Mouse (Mus musculus): ENCODE measurements at regions not wholly inside any gene's neighbourhood (a gene's known extent, or its start where the extent isn't known, plus 50 kb on each side); places are given as distances from the start of the nearest gene placed in this dataset.

DNA sequence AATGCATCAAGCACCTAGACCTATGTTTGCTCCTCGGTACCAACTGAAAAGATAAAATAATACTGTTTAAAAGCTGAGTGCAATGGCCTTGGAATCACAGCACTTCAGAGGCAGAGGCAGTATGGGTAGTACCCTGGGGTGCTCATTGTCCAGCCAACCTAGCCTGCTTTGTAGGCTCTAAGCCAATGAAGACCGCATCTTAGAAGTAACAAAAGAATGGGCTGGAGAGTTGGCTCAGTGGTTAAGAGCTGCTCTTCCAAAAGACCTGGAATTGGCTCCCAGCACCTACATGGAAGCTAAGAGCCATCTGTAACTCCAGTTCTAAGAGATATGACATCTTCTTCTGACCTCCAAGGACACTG is 82.8 kb upstream of the Spdye4c start:
- H3K27ac ChIP-seq (ENCODE audit: low read depth, low read length), result peak overlapping the region; percentile 68
- H3K4me1 ChIP-seq (ENCODE audit: control insufficient read depth, insufficient read depth, low read length), result peaks cover 14% of the 10 kb centered on the region
- H3K4me3 ChIP-seq (ENCODE audit: low read depth, low read length), result no peak overlapping the region
- H3K9me3 ChIP-seq (replicated peaks; ENCODE audit: control insufficient read depth, low read length), result no peaks in the 10 kb centered on the region
- no peak for ATAC-seq (replicated peaks; ENCODE audit: insufficient number of reproducible peaks, low FRiP score, low TSS enrichment)
- no peaks in the 10 kb centered on the region for H3K36me3 ChIP-seq (ENCODE audit: control insufficient read depth, insufficient read depth, low read length)
- WGBS (ENCODE audit: insufficient replicate concordance), result 48% methylated on average over 2 of the region's 2 CpGs
- no peaks in the 10 kb centered on the region for H3K27me3 ChIP-seq (ENCODE audit: control insufficient read depth, insufficient read depth, low read length)
- no peak overlapping the region; the same call in 1 of the 2 replicates for H3K9ac ChIP-seq (ENCODE audit: low read depth, low read length)
- H3K4me2 ChIP-seq, result peak overlapping the region; percentile 23

DNA sequence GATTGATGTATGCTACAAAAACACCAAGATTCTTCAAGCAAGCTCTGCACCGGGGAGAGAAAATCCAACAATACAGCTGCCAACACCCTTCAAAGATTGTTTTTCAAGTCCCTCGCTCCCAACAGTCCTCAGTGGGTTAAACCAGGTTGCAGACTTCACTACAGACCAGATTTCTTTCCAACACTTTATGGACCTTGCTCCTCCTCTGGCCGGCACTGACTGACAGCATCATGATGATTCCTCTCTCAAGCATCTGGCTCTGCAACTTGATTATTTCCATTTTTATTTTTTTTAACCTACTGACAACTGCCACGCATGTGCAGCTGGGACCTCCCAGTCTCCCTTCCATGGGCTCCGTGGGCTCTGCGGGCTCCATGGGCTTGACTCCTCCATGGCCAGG is 79.7 kb upstream of the Spdye4c start:
- Histone ChIP-seq H3K27ac (ENCODE audit: low read depth, low read length) (no peak overlapping the region), H3K9ac (ENCODE audit: low read depth, low read length) (no peak overlapping the region), H3K4me2 (no peak overlapping the region), H3K27me3 (ENCODE audit: control insufficient read depth, insufficient read depth, low read length) (no peaks in the 10 kb centered on the region), H3K36me3 (ENCODE audit: control insufficient read depth, insufficient read depth, low read length) (no peaks in the 10 kb centered on the region), H3K9me3 (replicated peaks; ENCODE audit: control insufficient read depth, low read length) (no peaks in the 10 kb centered on the region), H3K4me1 (ENCODE audit: control insufficient read depth, insufficient read depth, low read length) (peaks cover 14% of the 10 kb centered on the region), H3K4me3 (ENCODE audit: low read depth, low read length) (no peak overlapping the region)
- ATAC-seq (replicated peaks; ENCODE audit: insufficient number of reproducible peaks, low FRiP score, low TSS enrichment), result no peak
- WGBS (ENCODE audit: insufficient replicate concordance), result 73% methylated on average over 6 of the region's 6 CpGs

DNA sequence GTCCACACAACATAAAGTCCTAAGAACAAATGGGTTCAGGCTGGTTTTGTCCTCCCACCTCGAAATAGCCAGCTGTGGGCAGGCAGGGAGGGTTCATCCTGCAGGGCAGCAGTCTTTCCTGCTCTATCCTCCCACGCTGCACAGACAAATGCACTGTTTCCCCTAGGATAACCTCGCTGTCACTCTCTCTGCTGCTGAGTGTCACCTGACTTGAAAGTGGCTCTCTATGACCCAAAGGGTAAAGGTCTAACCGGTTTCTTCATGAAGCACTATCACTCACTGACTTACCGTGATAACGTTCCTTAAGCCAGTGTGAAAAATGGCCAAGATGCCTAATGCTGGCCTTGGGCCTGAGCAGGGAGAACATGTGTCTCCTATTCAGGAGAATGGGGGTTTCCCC is 78.2 kb upstream of the Spdye4c start:
- Histone ChIP-seq H3K4me2 (no peak overlapping the region), H3K4me3 (ENCODE audit: low read depth, low read length) (no peak overlapping the region), H3K4me1 (ENCODE audit: control insufficient read depth, insufficient read depth, low read length) (peaks cover 14% of the 10 kb centered on the region), H3K27me3 (ENCODE audit: control insufficient read depth, insufficient read depth, low read length) (no peaks in the 10 kb centered on the region), H3K9me3 (replicated peaks; ENCODE audit: control insufficient read depth, low read length) (no peaks in the 10 kb centered on the region), H3K27ac (ENCODE audit: low read depth, low read length) (no peak overlapping the region), H3K9ac (ENCODE audit: low read depth, low read length) (no peak overlapping the region), H3K36me3 (ENCODE audit: control insufficient read depth, insufficient read depth, low read length) (no peaks in the 10 kb centered on the region)
- 38% methylated on average over 6 of the region's 6 CpGs for WGBS (ENCODE audit: insufficient replicate concordance)
- ATAC-seq (replicated peaks; ENCODE audit: insufficient number of reproducible peaks, low FRiP score, low TSS enrichment), result no peak

DNA sequence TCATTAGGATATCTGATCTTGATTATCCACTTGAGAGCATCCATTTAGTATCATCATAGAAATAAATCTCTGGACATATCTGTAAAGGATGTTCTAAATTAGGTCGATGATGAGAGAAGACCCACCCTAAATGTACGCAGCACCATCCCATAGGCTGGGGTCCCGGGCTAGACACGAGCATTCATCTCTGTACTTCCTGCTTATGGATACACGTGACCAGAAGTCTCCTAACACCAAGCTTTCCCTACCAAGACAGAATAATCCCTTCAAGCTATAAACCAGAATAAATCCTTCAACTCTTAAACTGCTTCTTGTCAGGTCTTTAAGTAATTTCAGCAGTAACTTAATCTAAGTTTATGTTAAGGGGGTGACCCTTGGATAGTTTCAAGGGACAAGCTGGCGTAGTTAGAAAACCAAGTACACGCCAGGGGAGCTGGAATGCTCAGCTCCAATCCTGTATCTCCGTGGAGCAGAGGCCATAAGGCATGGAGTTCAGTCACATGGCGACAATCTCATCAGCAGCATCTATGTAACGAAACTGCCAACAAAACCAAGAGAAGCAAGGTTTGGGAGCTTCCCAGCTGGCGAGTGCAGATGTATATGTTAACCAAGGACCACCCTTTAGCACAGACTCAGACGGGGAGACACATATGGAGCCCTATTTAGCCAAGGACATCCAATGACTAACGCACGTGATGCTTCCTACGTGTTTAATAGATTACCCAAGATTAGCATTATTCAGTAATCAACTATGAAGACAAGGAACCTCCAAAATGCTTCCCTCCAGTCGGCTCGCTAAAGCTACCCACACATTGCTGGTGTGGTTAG is 76.3 kb upstream of the Spdye4c start:
- 81% methylated on average over 17 of the region's 17 CpGs for WGBS (ENCODE audit: insufficient replicate concordance)
- H3K36me3 ChIP-seq (ENCODE audit: control insufficient read depth, insufficient read depth, low read length), result no peaks in the 10 kb centered on the region
- 0 out of 2 replicates have a peak, but pooled peaks cover 5% of the 10 kb centered on the region for H3K4me1 ChIP-seq (ENCODE audit: control insufficient read depth, insufficient read depth, low read length)

DNA sequence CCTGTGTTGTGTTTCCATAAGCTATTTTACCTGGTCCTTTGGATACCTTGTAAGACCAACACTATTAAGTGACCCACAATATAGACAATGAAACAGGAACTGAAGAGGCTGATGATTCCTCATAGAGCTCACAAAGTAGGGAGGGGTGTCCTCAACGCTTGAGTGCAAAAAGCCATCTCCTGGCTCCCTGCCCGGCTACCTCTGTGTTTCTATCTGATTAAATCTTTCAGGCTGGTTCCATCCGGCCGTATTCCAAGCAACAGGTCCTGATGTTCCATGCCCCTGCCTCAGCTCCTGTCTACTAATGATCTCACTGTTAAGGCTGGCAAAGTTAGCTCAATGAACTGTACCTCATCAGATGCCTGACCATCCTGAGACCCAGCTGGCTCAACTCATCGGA is 75.3 kb upstream of the Spdye4c start:
- H3K4me3 ChIP-seq (ENCODE audit: low read depth, low read length), result no peak overlapping the region
- H3K9ac ChIP-seq (ENCODE audit: low read depth, low read length), result no peak overlapping the region
- H3K4me2 ChIP-seq, result no peak overlapping the region
- no peaks in the 10 kb centered on the region for H3K36me3 ChIP-seq (ENCODE audit: control insufficient read depth, insufficient read depth, low read length)
- WGBS (ENCODE audit: insufficient replicate concordance), result 76% methylated on average over 5 of the region's 5 CpGs
- H3K27ac ChIP-seq (ENCODE audit: low read depth, low read length), result no peak overlapping the region
- H3K4me1 ChIP-seq (ENCODE audit: control insufficient read depth, insufficient read depth, low read length), result 0 out of 2 replicates have a peak, but pooled peaks cover 5% of the 10 kb centered on the region
- no peak for ATAC-seq (replicated peaks; ENCODE audit: insufficient number of reproducible peaks, low FRiP score, low TSS enrichment)
- H3K27me3 ChIP-seq (ENCODE audit: control insufficient read depth, insufficient read depth, low read length), result no peaks in the 10 kb centered on the region
- no peaks in the 10 kb centered on the region for H3K9me3 ChIP-seq (replicated peaks; ENCODE audit: control insufficient read depth, low read length)

More for the DNA sequence above, 76.3 kb upstream of the Spdye4c start:
- H3K4me3 ChIP-seq (ENCODE audit: low read depth, low read length), result no peak overlapping the region
- no peak overlapping the region for H3K27ac ChIP-seq (ENCODE audit: low read depth, low read length)
- no peak overlapping the region for H3K4me2 ChIP-seq
- H3K27me3 ChIP-seq (ENCODE audit: control insufficient read depth, insufficient read depth, low read length), result no peaks in the 10 kb centered on the region
- H3K9ac ChIP-seq (ENCODE audit: low read depth, low read length), result no peak overlapping the region
- no peak for ATAC-seq (replicated peaks; ENCODE audit: insufficient number of reproducible peaks, low FRiP score, low TSS enrichment)
- H3K9me3 ChIP-seq (replicated peaks; ENCODE audit: control insufficient read depth, low read length), result no peaks in the 10 kb centered on the region

DNA sequence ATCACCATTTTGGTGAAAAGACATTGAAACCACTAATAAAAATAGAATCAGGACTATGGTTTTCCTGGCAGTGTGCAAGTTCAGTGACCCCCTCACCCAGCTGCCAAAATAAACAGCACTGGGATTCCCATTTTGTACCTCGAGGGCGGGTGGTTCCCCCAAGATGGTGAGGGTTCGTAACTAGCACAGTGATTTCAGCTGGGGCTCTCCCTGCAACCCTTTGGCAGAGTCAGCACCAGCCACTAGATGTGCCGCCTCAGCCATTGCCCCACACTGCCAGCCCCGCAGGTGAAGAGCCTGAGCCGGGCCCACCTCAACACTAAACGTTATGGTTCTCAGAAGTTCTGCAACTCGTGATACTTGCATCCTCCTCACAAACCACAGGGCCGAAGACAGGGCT is 74.3 kb upstream of the Spdye4c start:
- no peaks in the 10 kb centered on the region for H3K27me3 ChIP-seq (ENCODE audit: control insufficient read depth, insufficient read depth, low read length)
- ATAC-seq (replicated peaks; ENCODE audit: insufficient number of reproducible peaks, low FRiP score, low TSS enrichment), result no peak
- H3K4me1 ChIP-seq (ENCODE audit: control insufficient read depth, insufficient read depth, low read length), result 0 out of 2 replicates have a peak, but pooled peaks cover 3% of the 10 kb centered on the region
- WGBS (ENCODE audit: insufficient replicate concordance), result 75% methylated on average over 9 of the region's 9 CpGs
- no peaks in the 10 kb centered on the region for H3K9me3 ChIP-seq (replicated peaks; ENCODE audit: control insufficient read depth, low read length)
- no peak overlapping the region for H3K4me3 ChIP-seq (ENCODE audit: low read depth, low read length)
- no peak overlapping the region for H3K9ac ChIP-seq (ENCODE audit: low read depth, low read length)
- no peak overlapping the region for H3K4me2 ChIP-seq
- no peak overlapping the region for H3K27ac ChIP-seq (ENCODE audit: low read depth, low read length)
- H3K36me3 ChIP-seq (ENCODE audit: control insufficient read depth, insufficient read depth, low read length), result no peaks in the 10 kb centered on the region

DNA sequence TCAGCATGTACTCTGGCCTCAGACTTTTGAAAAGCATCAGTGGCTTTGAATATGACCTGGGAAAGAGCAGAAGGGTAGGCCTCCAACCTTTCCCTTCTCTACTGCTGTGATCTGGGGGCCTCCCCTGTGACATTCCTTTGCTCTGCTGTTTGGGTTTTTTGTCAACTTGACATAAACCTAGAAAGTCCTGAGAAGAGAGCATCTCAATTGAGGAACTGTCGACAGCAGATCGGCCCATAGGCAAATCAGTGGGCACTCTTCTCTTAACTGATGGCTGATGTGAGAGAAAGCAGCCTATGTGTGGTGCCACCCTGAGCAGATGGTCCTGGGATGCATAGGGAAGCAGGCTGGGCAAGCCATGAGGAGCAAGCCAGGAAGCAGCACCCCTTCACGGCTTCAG is 72.9 kb upstream of the Spdye4c start:
- Histone ChIP-seq H3K9me3 (replicated peaks; ENCODE audit: control insufficient read depth, low read length) (no peaks in the 10 kb centered on the region), H3K27me3 (ENCODE audit: control insufficient read depth, insufficient read depth, low read length) (no peaks in the 10 kb centered on the region), H3K36me3 (ENCODE audit: control insufficient read depth, insufficient read depth, low read length) (no peaks in the 10 kb centered on the region), H3K27ac (ENCODE audit: low read depth, low read length) (no peak overlapping the region), H3K4me3 (ENCODE audit: low read depth, low read length) (no peak overlapping the region), H3K4me1 (ENCODE audit: control insufficient read depth, insufficient read depth, low read length) (no peaks in the 10 kb centered on the region), H3K4me2 (no peak overlapping the region), H3K9ac (ENCODE audit: low read depth, low read length) (no peak overlapping the region)
- 80% methylated on average over 3 of the region's 3 CpGs for WGBS (ENCODE audit: insufficient replicate concordance)
- no peak for ATAC-seq (replicated peaks; ENCODE audit: insufficient number of reproducible peaks, low FRiP score, low TSS enrichment)

DNA sequence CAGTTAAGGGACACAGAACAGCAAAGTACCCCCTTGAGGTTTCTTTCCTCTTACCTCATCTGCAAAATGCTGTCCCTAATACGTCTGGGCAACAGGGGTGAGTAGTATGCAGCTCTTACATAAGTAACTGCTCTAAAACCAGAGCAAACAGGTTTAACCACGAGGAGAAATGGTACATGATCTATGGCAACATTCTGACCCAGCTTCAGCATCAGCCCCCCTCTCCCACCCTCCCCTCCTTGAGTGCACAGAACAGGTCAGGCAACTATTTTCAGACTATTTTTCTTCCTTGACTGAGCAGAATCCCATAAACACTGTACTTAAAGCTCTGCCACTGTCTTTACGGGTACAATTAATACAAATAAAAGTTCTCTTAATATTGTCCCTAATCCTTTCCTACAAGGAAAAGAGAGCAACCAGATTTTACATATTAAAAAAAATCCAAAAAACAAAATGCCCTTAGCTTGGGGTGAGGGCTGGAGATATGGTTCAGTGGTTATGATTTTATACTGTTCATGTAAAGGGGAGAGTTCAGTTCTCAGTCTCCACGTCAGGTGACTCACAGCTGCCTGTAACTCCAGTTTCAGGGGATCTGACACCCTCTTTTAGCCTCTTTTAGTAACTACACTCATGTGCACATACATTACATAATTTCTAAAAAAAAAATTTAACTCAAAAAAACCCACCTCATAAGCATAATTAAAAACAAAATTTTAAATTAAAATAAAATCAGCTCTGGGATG is 69.1 kb upstream of the Spdye4c start:
- 63% methylated on average over 4 of the region's 4 CpGs for WGBS (ENCODE audit: insufficient replicate concordance)
- Histone ChIP-seq H3K4me3 (ENCODE audit: low read depth, low read length) (no peak overlapping the region), H3K4me1 (ENCODE audit: control insufficient read depth, insufficient read depth, low read length) (no peaks in the 10 kb centered on the region), H3K4me2 (no peak overlapping the region), H3K9me3 (replicated peaks; ENCODE audit: control insufficient read depth, low read length) (no peaks in the 10 kb centered on the region), H3K36me3 (ENCODE audit: control insufficient read depth, insufficient read depth, low read length) (no peaks in the 10 kb centered on the region), H3K27ac (ENCODE audit: low read depth, low read length) (no peak overlapping the region), H3K9ac (ENCODE audit: low read depth, low read length) (no peak overlapping the region), H3K27me3 (ENCODE audit: control insufficient read depth, insufficient read depth, low read length) (no peaks in the 10 kb centered on the region; the same call in 1 of the 2 replicates)
- ATAC-seq (replicated peaks; ENCODE audit: insufficient number of reproducible peaks, low FRiP score, low TSS enrichment), result no peak
